Mouse (Mus musculus) hindbrain, embryonic 10.5 days (tissue): ENCODE measurements around the gene Asna1. TPM values are rescaled to one million over a fixed set of nuclear protein-coding genes. Genes with fewer than 3 reads are reported as not detected.

Experiments
- DNase-seq: peaks from one replicate; pipeline ENCODE4 v3.0.0-alpha.2; 2017; ENCODE audit warnings: low spot score
- H3K27ac ChIP-seq: fragments of 300-500 bp; sonication (generic); 2 replicates; pipeline ENCODE4 v1.5.1; 2016; ENCODE audit warnings: mild to moderate bottlenecking, moderate library complexity
- H3K27me3 ChIP-seq: fragments of 300-500 bp; sonication (generic); 2 replicates; pipeline ENCODE4 v1.6.1; 2016; ENCODE audit warnings: mild to moderate bottlenecking; ENCODE audit not compliant: poor library complexity, insufficient read depth, severe bottlenecking
- H3K36me3 ChIP-seq: fragments of 300-500 bp; sonication (generic); 2 replicates; pipeline ENCODE4 v1.6.1; 2016; ENCODE audit warnings: mild to moderate bottlenecking, moderate library complexity
- H3K4me1 ChIP-seq: fragments of 300-500 bp; sonication (generic); replicated peaks from 2 replicates; pipeline ENCODE4 v1.6.1; 2016; ENCODE audit warnings: mild to moderate bottlenecking
- H3K4me3 ChIP-seq: fragments of 300-500 bp; sonication (generic); 2 replicates; pipeline ENCODE4 v1.5.1; 2016; ENCODE audit warnings: mild to moderate bottlenecking, moderate library complexity
- H3K9me3 ChIP-seq: fragments of 300-500 bp; sonication (generic); 2 replicates; pipeline ENCODE4 v1.6.1; 2016; ENCODE audit warnings: mild to moderate bottlenecking, moderate library complexity
- WGBS: fragments of 180-500 bp; shearing (Covaris S2); methylation state at CpG from one replicate; pipeline ENCODE4 v1.1.7; 2016; 5-methylcytosine and 5-hydroxymethylcytosine counted together
- polyA plus RNA-seq: library from polyadenylated mRNA; unstranded; fragments of >200 nt; fragmentation: Nextera tagmentation; extraction: Ambion mirVana; gene quantifications from 2 replicates; pipeline ENCODE4 v1.2.1, GENCODE M21; 2016

Asna1 gene
- polyA plus RNA-seq, 1 experiment from 2014 or later, result 176 TPM

DNA sequence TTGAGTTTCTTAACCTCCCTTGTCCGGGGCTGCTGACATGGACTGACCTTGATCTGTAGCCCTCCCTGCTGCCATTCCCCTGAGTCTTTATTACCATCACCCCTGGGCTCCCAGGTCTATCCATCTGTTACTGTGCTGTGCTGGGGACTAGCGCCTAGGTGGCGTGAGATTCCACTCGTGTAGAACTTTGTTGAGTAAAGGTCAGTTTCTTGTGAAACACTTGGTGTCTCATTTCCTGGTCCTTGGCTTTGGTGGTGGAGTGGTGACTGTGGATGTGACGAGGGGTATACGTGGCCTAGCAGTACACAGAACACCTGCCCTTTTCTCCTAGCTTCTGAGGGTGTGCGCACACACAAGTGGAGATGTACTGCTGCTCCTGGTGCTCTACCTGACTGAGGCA lies 32.3 kb upstream of the Asna1 start:
- no peak overlapping the region for H3K4me3 ChIP-seq
- 85% methylated on average over 7 of the region's 7 CpGs for WGBS
- no peak overlapping the region for H3K27ac ChIP-seq
- H3K9me3 ChIP-seq, result no peaks in the 10 kb centered on the region
- peaks cover 55% of the 10 kb centered on the region for H3K36me3 ChIP-seq
- no peaks in the 10 kb centered on the region for H3K27me3 ChIP-seq
- no peak for DNase-seq
- H3K4me1 ChIP-seq, result peaks cover 21% of the 10 kb centered on the region

DNA sequence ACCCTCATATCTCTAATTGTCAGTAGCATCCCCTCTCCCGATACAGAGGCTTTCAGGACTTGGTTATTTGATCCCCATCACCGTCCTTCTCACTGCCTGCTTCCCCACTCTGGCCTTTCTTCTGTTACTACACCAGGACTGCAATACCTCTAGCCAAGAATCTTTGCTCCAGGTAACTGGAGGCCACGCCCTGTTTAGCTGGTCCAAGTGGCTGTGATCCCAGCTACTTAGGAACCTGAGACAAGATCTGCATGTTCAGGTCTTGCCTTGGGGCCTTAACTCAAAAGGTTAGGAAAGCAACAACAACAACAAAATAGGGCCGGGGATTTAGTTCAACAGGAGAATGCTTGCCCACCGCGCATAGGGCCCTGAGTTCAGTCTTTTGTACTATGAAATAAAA lies 18.5 kb upstream of the Asna1 start:
- peaks cover 5% of the 10 kb centered on the region for H3K4me1 ChIP-seq
- no peak for DNase-seq
- H3K4me3 ChIP-seq, result no peak overlapping the region
- H3K27me3 ChIP-seq, result no peaks in the 10 kb centered on the region
- H3K9me3 ChIP-seq, result no peaks in the 10 kb centered on the region
- H3K36me3 ChIP-seq, result peaks cover 92% of the 10 kb centered on the region
- no peak overlapping the region for H3K27ac ChIP-seq
- 94% methylated on average over 6 of the region's 6 CpGs for WGBS

- peak overlapping the region; percentile 99 for H3K27ac ChIP-seq
- no peaks in the 10 kb centered on the region for H3K9me3 ChIP-seq
- DNase-seq, result peak; percentile 55
- peaks cover 33% of the 10 kb centered on the region for H3K4me1 ChIP-seq
- H3K4me3 ChIP-seq, result peak overlapping the region; percentile 92
- under 1% methylated on average over 57 of the region's 57 CpGs for WGBS
- peaks cover 49% of the 10 kb centered on the region for H3K36me3 ChIP-seq
- no peaks in the 10 kb centered on the region for H3K27me3 ChIP-seq
These were observed 12.8 kb upstream of the Asna1 start for GRCm38 (mm10) chr8:85037681-85038531.

DNA sequence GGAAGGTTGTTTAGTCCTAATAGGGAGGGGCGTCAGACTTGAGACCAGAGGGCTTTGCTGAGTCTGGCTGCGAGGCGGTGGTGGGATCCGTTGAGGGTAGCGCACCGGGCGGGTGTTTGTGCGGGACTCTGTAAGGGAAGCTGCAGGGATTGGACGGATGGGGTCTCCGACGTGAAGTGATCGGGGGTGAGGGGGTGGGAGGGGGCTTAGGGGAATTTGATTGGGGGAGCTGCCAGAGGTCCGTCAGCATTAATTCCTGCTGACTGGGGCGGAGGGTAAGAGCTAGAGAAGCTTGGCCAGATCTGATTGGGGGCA lies 12.2 kb upstream of the Asna1 start:
- Histone ChIP-seq H3K36me3 (peaks cover 49% of the 10 kb centered on the region), H3K9me3 (no peaks in the 10 kb centered on the region), H3K4me1 (peaks cover 33% of the 10 kb centered on the region), H3K27me3 (no peaks in the 10 kb centered on the region), H3K27ac (peak overlapping the region; percentile 99), H3K4me3 (peak overlapping the region; percentile 92)
- DNase-seq, result no peak
- under 1% methylated on average over 14 of the region's 14 CpGs for WGBS

GRCm38 (mm10) chr8:85036718-85037365 lies 11.8 kb upstream of the Asna1 start, which contains the start of gene Tnpo2:
Gene Tnpo2 (plus strand): TSS chr8:85036915.
- H3K4me1 ChIP-seq, result peaks cover 33% of the 10 kb centered on the region
- H3K27ac ChIP-seq, result peak within 1 kb of the TSS; percentile 99
- H3K9me3 ChIP-seq, result no peaks in the 10 kb centered on the region
- H3K27me3 ChIP-seq, result no peaks in the 10 kb centered on the region
- peaks cover 49% of the 10 kb centered on the region for H3K36me3 ChIP-seq
- under 1% methylated on average over 59 of the region's 59 CpGs for WGBS
- peak; percentile 90 for DNase-seq
- H3K4me3 ChIP-seq, result peak within 1 kb of the TSS; percentile 92

DNA sequence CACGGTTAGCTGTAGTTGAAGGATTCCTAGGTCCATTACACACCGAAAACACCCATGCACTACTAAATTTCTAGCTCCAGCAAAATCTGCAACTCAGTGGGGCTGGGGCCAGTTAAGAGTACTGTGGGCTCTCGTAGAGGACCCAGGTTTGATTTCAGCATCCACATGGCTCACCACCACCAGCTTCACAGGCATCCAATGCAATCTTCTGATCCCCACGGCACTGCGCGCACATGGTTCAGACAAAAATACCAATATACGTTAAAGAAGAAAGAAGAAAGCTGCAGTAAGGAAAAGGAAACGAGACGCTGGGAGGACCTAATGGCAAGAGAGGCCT lies 11.3 kb upstream of the Asna1 start:
- no peaks in the 10 kb centered on the region for H3K9me3 ChIP-seq
- under 1% methylated on average over 9 of the region's 9 CpGs for WGBS
- no peaks in the 10 kb centered on the region for H3K27me3 ChIP-seq
- H3K36me3 ChIP-seq, result peaks cover 49% of the 10 kb centered on the region
- peak overlapping the region; percentile 99 for H3K27ac ChIP-seq
- peak overlapping the region; percentile 92 for H3K4me3 ChIP-seq
- H3K4me1 ChIP-seq, result peaks cover 33% of the 10 kb centered on the region
- DNase-seq, result no peak

GRCm38 (mm10) chr8:85035728-85036310 lies 10.7 kb upstream of the Asna1 start:
- H3K4me3 ChIP-seq, result peak overlapping the region; percentile 92
- H3K4me1 ChIP-seq, result peaks cover 33% of the 10 kb centered on the region
- WGBS, result 1% methylated on average over 15 of the region's 15 CpGs
- DNase-seq, result peak; percentile 32
- H3K27me3 ChIP-seq, result no peaks in the 10 kb centered on the region
- peaks cover 48% of the 10 kb centered on the region for H3K36me3 ChIP-seq
- no peaks in the 10 kb centered on the region for H3K9me3 ChIP-seq
- H3K27ac ChIP-seq, result peak overlapping the region; percentile 99

- no peaks in the 10 kb centered on the region for H3K27me3 ChIP-seq
- H3K4me1 ChIP-seq, result peaks cover 33% of the 10 kb centered on the region
- H3K36me3 ChIP-seq, result peaks cover 48% of the 10 kb centered on the region
- H3K9me3 ChIP-seq, result no peaks in the 10 kb centered on the region
- WGBS, result 7% methylated on average over 12 of the region's 12 CpGs
- DNase-seq, result no peak
- H3K27ac ChIP-seq, result peak overlapping the region; percentile 99
- H3K4me3 ChIP-seq, result peak overlapping the region; percentile 92
These were observed 10.2 kb upstream of the Asna1 start for GRCm38 (mm10) chr8:85035165-85035727.

DNA sequence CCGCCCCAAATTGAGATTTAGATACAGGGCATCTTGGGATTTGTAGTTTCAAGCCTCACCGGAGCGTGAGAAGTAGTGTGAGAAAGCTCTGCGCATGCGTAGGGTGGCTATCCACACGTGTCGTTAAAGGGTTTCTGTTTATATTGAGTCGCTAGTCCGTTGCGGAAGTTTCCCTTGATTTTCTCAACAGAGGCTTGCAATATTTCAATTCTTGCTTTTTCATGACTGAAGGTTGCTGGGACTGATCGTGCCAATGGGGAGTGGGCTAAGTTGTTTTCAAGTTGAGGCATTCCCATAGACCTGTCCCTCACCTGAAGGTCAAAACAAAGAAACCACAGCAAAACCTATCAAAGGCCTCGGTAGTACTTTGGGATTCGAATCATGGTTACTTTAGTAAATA lies 9.7 kb upstream of the Asna1 start:
- Histone ChIP-seq H3K27me3 (no peaks in the 10 kb centered on the region), H3K4me1 (peaks cover 33% of the 10 kb centered on the region), H3K4me3 (peak overlapping the region; percentile 92), H3K36me3 (peaks cover 48% of the 10 kb centered on the region), H3K27ac (peak overlapping the region; percentile 99; the same call in 1 of the 2 replicates), H3K9me3 (no peaks in the 10 kb centered on the region)
- WGBS, result 3% methylated on average over 13 of the region's 13 CpGs
- peak; percentile 78 for DNase-seq

DNA sequence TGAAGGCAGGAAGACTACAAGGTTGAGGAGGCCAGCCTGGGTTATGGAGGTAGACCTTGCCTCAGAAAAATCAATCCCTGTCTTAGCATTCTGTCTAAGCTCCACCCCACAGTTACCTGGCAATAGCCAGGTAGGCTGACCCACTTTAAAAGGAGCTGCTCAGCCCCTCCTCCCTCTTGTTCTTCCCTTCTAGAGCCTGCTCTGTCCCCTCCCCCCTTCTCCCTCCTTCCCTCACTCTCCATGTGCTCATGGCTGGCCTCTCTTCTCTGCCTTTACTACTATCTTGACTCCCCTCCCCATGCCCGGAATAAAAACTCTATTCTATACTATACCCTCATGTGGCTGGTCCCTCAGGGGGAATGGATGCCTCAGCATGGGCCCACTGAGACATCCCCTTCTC lies 8.8 kb upstream of the Asna1 start:
- Histone ChIP-seq H3K9me3 (no peaks in the 10 kb centered on the region), H3K27ac (no peak overlapping the region), H3K4me3 (no peak overlapping the region), H3K4me1 (peaks cover 38% of the 10 kb centered on the region), H3K27me3 (no peaks in the 10 kb centered on the region), H3K36me3 (peaks cover 54% of the 10 kb centered on the region)
- WGBS, result 53% methylated on average over 1 of the region's 1 CpGs
- no peak for DNase-seq

DNA sequence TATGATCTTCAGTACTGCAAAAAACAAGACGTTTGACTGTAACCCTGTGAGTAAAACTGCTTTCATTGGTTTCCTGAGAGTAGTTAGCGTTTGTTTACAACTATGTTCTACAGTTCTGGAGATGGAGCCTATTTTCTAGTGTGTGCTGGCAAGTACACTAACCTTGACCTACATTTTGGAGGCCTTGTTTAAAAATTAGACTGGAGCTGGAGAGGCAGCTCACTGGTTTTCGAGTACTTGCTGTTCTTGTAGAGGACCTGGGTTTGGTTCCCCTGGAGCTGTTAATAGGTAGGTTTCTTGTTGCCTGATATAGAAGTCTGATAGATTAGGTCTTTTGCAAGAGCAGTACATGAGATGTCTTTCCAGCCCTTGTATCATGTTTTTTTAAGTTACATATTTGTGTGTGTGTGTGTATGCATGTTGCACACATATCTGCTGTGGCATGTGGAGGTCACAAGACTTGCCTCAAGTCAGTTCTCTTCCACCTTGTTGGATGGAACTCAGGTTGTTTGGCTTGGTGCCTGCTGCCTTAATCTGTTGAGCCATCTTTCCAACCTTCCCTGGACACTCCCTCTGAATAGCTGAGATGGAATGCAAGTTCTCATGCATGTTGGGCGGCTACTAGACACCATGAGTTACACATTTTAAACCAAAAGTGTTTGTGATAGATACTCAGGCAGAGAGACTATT lies 7.7 kb upstream of the Asna1 start:
- DNase-seq, result no peak
- H3K9me3 ChIP-seq, result no peaks in the 10 kb centered on the region
- peaks cover 40% of the 10 kb centered on the region for H3K4me1 ChIP-seq
- WGBS, result 88% methylated on average over 4 of the region's 4 CpGs
- no peak overlapping the region for H3K4me3 ChIP-seq
- no peaks in the 10 kb centered on the region for H3K27me3 ChIP-seq
- H3K27ac ChIP-seq, result no peak overlapping the region
- peaks cover 55% of the 10 kb centered on the region for H3K36me3 ChIP-seq

DNA sequence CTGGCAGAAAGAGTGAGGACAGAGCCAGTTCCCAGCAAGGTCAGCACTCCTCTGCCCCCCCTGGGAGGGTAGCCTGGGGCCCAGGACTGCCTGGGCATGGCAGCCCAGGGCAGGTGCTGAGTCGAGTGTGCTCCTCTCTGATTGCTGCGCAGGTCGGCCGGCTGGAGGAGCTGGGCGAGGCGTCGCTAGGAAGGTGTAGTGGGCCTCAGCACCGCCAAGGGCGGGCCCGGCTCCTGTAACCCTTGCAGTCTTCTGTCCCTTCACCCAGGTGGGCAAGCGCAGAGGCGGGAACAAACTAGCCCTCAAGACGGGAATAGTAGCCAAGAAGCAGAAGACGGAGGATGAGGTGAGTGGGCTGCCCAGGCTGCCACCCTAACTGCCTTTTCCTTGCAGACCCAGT lies 4.2 kb upstream of the Asna1 start:
- Histone ChIP-seq H3K4me1 (peaks cover 42% of the 10 kb centered on the region), H3K9me3 (no peaks in the 10 kb centered on the region), H3K36me3 (peaks cover 55% of the 10 kb centered on the region), H3K27ac (no peak overlapping the region), H3K4me3 (peak overlapping the region; percentile 99), H3K27me3 (no peaks in the 10 kb centered on the region)
- 96% methylated on average over 14 of the region's 14 CpGs for WGBS
- DNase-seq, result no peak
